Comparison of ENCODE assay signal across 27 mouse cellular contexts in genomic region chr13:109708326-109708725, GRCm38 (mm10).
DNase-seq lines count a peak whose midpoint lies in the region; ATAC-seq and TF ChIP-seq lines count a peak whose summit lies in the region.
"Had no signal": no experiment of that assay in that cellular context is flagged by ENCODE, and none has a peak within 500 bp of the region (broad histone marks: within the 10 kb centered on the region; RNA-seq: fewer than 3 reads in every experiment).

No protein-coding gene starts in this region.

- no peaks in the 10 kb centered on the region for H3K36me3 ChIP-seq in myocyte (ENCODE audit: control insufficient read depth, insufficient read depth)
- H3K36me3 ChIP-seq in midbrain, embryonic 15.5 days (replicated peaks), result no peaks in the 10 kb centered on the region
- H3K36me3 ChIP-seq: embryonic facial prominence, embryonic 13.5 days; intestine, embryonic 15.5 days; limb, embryonic 12.5 days; midbrain, embryonic 12.5 days had no signal

- no peak overlapping the region for H3K27ac ChIP-seq in midbrain, embryonic 15.5 days
- H3K27ac ChIP-seq: embryonic facial prominence, embryonic 13.5 days; hindbrain, postnatal 0 days; intestine, embryonic 15.5 days; layer of hippocampus, adult 2 months; left cerebral cortex, adult 2 months; limb, embryonic 12.5 days; liver, embryonic 12.5 days; midbrain, embryonic 12.5 days had no signal

- TF ChIP-seq POLR2A in myocyte (IDR thresholded peaks at IDR 0.05; ENCODE audit: insufficient read length, low read depth), result no peak

- no peak overlapping the region for H3K4me3 ChIP-seq in myocyte
- no peak overlapping the region for H3K4me3 ChIP-seq in midbrain, embryonic 15.5 days
- H3K4me3 ChIP-seq: embryonic facial prominence, embryonic 13.5 days; erythroblast, embryonic 14.5 days; intestine, embryonic 15.5 days; layer of hippocampus, adult 2 months; left cerebral cortex, adult 2 months; limb, embryonic 12.5 days; liver, embryonic 12.5 days; midbrain, embryonic 12.5 days had no signal

- DNase-seq in cerebellum, adult 11-12 months, result peak; percentile 14
- DNase-seq in cerebellum, adult 11 months, result no peak
- DNase-seq in cerebellum, adult 18-20 months, result peak; percentile 36 to 55
- peak; percentile 40 to 45 for DNase-seq in cerebellum, postnatal 10 days
- DNase-seq in c-Kit-positive CD71-positive TER-119-positive erythroid progenitor cells, embryonic 14.5 days (ENCODE audit: low spot score), result no peak
- DNase-seq: adrenal gland, postnatal 25 days; gastrocnemius, postnatal 10 days; heart, postnatal 14 days; kidney, adult 2 months; kidney, postnatal 36 days; liver, postnatal 0 days; lung, postnatal 36 days; right cerebral cortex, adult 18-20 months; thymus, adult 2 months; thymus, postnatal 4 days had no signal

- no peaks in the 10 kb centered on the region for H3K9me3 ChIP-seq in midbrain, embryonic 15.5 days
- H3K9me3 ChIP-seq: embryonic facial prominence, embryonic 13.5 days; intestine, embryonic 15.5 days; limb, embryonic 12.5 days; liver, embryonic 12.5 days; midbrain, embryonic 12.5 days had no signal

- no peaks in the 10 kb centered on the region for H3K27me3 ChIP-seq in myocyte (ENCODE audit: control insufficient read depth, insufficient read depth, insufficient read length)
- H3K27me3 ChIP-seq in midbrain, embryonic 15.5 days (replicated peaks), result no peaks in the 10 kb centered on the region
- H3K27me3 ChIP-seq: embryonic facial prominence, embryonic 13.5 days; intestine, embryonic 15.5 days; limb, embryonic 12.5 days; liver, embryonic 12.5 days; midbrain, embryonic 12.5 days had no signal

- peaks cover 7% of the 10 kb centered on the region for H3K4me1 ChIP-seq in midbrain, embryonic 15.5 days
- H3K4me1 ChIP-seq: intestine, embryonic 15.5 days; limb, embryonic 12.5 days had no signal

- peak overlapping the region; percentile 72 for H3K4me2 ChIP-seq in myocyte (ENCODE audit: low read depth)
- H3K4me2 ChIP-seq in midbrain, embryonic 15.5 days, result no peak overlapping the region
- H3K4me2 ChIP-seq: embryonic facial prominence, embryonic 13.5 days; intestine, embryonic 15.5 days; limb, embryonic 12.5 days; liver, embryonic 12.5 days; midbrain, embryonic 12.5 days had no signal

- ATAC-seq in midbrain, embryonic 15.5 days (replicated peaks), result no peak
- ATAC-seq: forebrain, embryonic 16.5 days; hindbrain, postnatal 0 days; intestine, embryonic 15.5 days; liver, embryonic 12.5 days; liver, postnatal 0 days had no signal

- no peak overlapping the region for H3ac ChIP-seq in myocyte (ENCODE audit: control insufficient read depth, insufficient read length)

- no peak overlapping the region for H3K9ac ChIP-seq in midbrain, embryonic 15.5 days
- H3K9ac ChIP-seq: embryonic facial prominence, embryonic 13.5 days; intestine, embryonic 15.5 days; limb, embryonic 12.5 days; liver, embryonic 12.5 days; liver, postnatal 0 days; midbrain, embryonic 12.5 days had no signal

- WGBS in midbrain, embryonic 15.5 days, result 77% methylated on average over 2 of the region's 2 CpGs

- peaks cover 63% of the 10 kb centered on the region for H3K79me2 ChIP-seq in myocyte (ENCODE audit: control insufficient read depth, insufficient read depth)

TF ChIP-seq in myocyte, 11 proteins besides CTCF, POLR2A, EP300 and RAD21:
- no peak for TF ChIP-seq MAX (IDR thresholded peaks at IDR 0.05; ENCODE audit: low read depth)
- TF ChIP-seq E2F4 (IDR thresholded peaks at IDR 0.05; ENCODE audit: insufficient read depth), result no peak
- no peak for TF ChIP-seq TCF12 (IDR thresholded peaks at IDR 0.05; ENCODE audit: insufficient read depth, poor library complexity, severe bottlenecking)
- TF ChIP-seq SRF (IDR thresholded peaks at IDR 0.05; ENCODE audit: control insufficient read depth, insufficient read length, low read depth), result no peak
- no peak for TF ChIP-seq TCF3 (IDR thresholded peaks at IDR 0.05; ENCODE audit: insufficient read length, low read depth)
- TF ChIP-seq USF1 (IDR thresholded peaks at IDR 0.05; ENCODE audit: low read depth), result no peak
- TF ChIP-seq POLR2AphosphoS2 (IDR thresholded peaks at IDR 0.05; ENCODE audit: insufficient read length, low read depth), result no peak
- no peak for TF ChIP-seq MYOG (IDR thresholded peaks at IDR 0.05; ENCODE audit: control insufficient read depth in 1 of 3, insufficient read depth in 1 of 3, insufficient read length in 2 of 3, low read depth in 2 of 3)
- no peak for TF ChIP-seq CEBPB (IDR thresholded peaks at IDR 0.05; ENCODE audit: insufficient read depth, poor library complexity, severe bottlenecking)
- no peak for TF ChIP-seq MYOD1 (IDR thresholded peaks at IDR 0.05; ENCODE audit: control insufficient read depth in 1 of 3, insufficient read length in 2 of 3, low read depth in 2 of 3)
- no peak for TF ChIP-seq REST (IDR thresholded peaks at IDR 0.05; ENCODE audit: insufficient read depth, insufficient read length)

Comparison
In these comparisons a context has a peak if more than half of its experiments do, and no peak if none do; other contexts are left out.
1. DNase-seq: peak in cerebellum, adult 11-12 months (single experiment), cerebellum, adult 18-20 months (2 of 2) and cerebellum, postnatal 10 days (2 of 2); none in cerebellum, adult 11 months (single experiment) and c-Kit-positive CD71-positive TER-119-positive erythroid progenitor cells, embryonic 14.5 days (single experiment).